Mouse (Mus musculus) brain, embryonic 14.5 days (tissue): ENCODE measurements at regions not wholly inside any gene's neighbourhood (a gene's known extent, or its start where the extent isn't known, plus 50 kb on each side); places are given as distances from the start of the nearest gene placed in this dataset.

Experiments
- CTCF ChIP-seq: fragments of 200-500 bp; IDR thresholded peaks from 2 replicates; pipeline ENCODE4 v1.5.1; 2012; ENCODE audit warnings: inconsistent platforms, mild to moderate bottlenecking, moderate library complexity, borderline replicate concordance; ENCODE audit not compliant: insufficient read depth, insufficient read length; ENCODE audit errors: extremely low read depth
- POLR2A ChIP-seq: fragments of 200-500 bp; IDR thresholded peaks from 2 replicates; pipeline ENCODE4 v1.6.1; 2012; ENCODE audit warnings: mild to moderate bottlenecking, inconsistent platforms, borderline replicate concordance; ENCODE audit not compliant: poor library complexity, insufficient read depth, insufficient read length, severe bottlenecking; ENCODE audit errors: extremely low read depth

DNA sequence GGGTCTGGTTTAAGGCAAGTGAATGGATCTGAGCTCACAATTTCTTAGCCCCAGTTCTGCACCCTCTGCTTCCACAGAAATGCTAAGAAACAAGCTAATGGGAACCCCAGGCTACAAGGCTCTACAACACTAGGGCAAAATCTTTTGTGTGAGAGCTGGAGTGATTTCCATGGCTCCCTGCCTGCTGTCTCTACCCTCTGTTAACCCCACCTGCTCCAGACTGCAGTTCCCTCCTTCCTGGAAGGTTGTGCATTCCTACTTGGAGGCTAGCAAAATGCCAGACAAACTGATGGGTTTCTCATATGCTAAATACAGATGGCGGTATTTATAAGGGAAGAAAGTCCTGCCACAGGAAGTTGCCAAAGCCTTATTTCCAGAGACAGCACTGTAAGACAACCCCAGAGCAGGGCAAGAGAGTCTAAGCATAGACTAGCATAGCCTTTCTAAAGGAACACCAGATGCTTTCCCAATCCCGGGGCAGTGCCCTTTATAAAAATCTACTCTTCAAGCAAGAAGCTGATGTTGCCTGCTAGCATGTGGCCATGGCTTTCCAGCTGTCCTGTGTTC lies 145.1 kb downstream of the Spata19 start:
- TF ChIP-seq CTCF (no peak), POLR2A (no peak)
